ENCODE assay signal across 10 mouse cellular contexts in genomic region chr1:60954759-60955158, GRCm38 (mm10). TPM values are rescaled to one million over a fixed set of nuclear protein-coding genes. Genes with fewer than 3 reads are reported as not detected.
A peak's percentile ranks its signal among the peaks of the same experiment; 100 is the strongest.
DNase-seq lines count a peak whose midpoint lies in the region; ATAC-seq lines count a peak whose summit lies in the region.
"Had no signal": no experiment of that assay in that cellular context is flagged by ENCODE, and none has a peak within 500 bp of the region (broad histone marks: within the 10 kb centered on the region; RNA-seq: fewer than 3 reads in every experiment).

No protein-coding gene starts in this region.

- no peak overlapping the region for H3K4me2 ChIP-seq in midbrain, embryonic 14.5 days (ENCODE audit: low read length)
- H3K4me2 ChIP-seq in midbrain, embryonic 13.5 days (replicated peaks), result no peak overlapping the region
- H3K4me2 ChIP-seq in liver, embryonic 11.5 days, result no peak overlapping the region
- H3K4me2 ChIP-seq: limb, embryonic 12.5 days had no signal

- no peak overlapping the region for H3K27ac ChIP-seq in midbrain, embryonic 14.5 days (replicated peaks; ENCODE audit: low read depth, low read length)
- no peak overlapping the region for H3K27ac ChIP-seq in midbrain, embryonic 13.5 days
- no peak overlapping the region for H3K27ac ChIP-seq in liver, embryonic 11.5 days (ENCODE audit: low read depth, low read length)
- H3K27ac ChIP-seq: limb, embryonic 12.5 days had no signal

- intact Hi-C loops in gastrocnemius, postnatal 14 days (cut with DNase I; ENCODE audit: low total_unique reads), result loop anchor here (5.0 kb wide), 1 partner anchor 67 kb away; the partner anchor contains the start of gene Ctla4

- H3K9ac ChIP-seq in midbrain, embryonic 14.5 days (replicated peaks; ENCODE audit: low read length), result no peak overlapping the region
- no peak overlapping the region for H3K9ac ChIP-seq in midbrain, embryonic 13.5 days (replicated peaks)
- H3K9ac ChIP-seq in liver, embryonic 11.5 days (ENCODE audit: low read depth, low read length), result no peak overlapping the region
- H3K9ac ChIP-seq: limb, embryonic 12.5 days had no signal

- H3K9me3 ChIP-seq in midbrain, embryonic 14.5 days (ENCODE audit: control insufficient read depth, low read length), result no peaks in the 10 kb centered on the region
- no peaks in the 10 kb centered on the region for H3K9me3 ChIP-seq in midbrain, embryonic 13.5 days
- no peaks in the 10 kb centered on the region for H3K9me3 ChIP-seq in liver, embryonic 11.5 days (ENCODE audit: control insufficient read depth, low read length)
- H3K9me3 ChIP-seq: limb, embryonic 12.5 days had no signal

- no peaks in the 10 kb centered on the region for H3K4me1 ChIP-seq in midbrain, embryonic 14.5 days (ENCODE audit: control insufficient read depth, insufficient read depth, low read length)
- no peaks in the 10 kb centered on the region for H3K4me1 ChIP-seq in midbrain, embryonic 13.5 days (replicated peaks)
- H3K4me1 ChIP-seq in liver, embryonic 11.5 days (replicated peaks; ENCODE audit: control insufficient read depth, insufficient read depth, low read length), result no peaks in the 10 kb centered on the region

- DNase-seq in gastrocnemius, postnatal 10 days, result peak; percentile 20
- no peak for DNase-seq in gastrocnemius, postnatal 14 days
- peak; percentile 39 for DNase-seq in midbrain, embryonic 14.5 days
- DNase-seq in forelimb bud, embryonic 11.5 days (ENCODE audit: low read depth, low spot score), result peak; percentile 20
- DNase-seq in thymus, postnatal 25 days, result peak; percentile 25
- no peak for DNase-seq in c-Kit-positive CD71-positive TER-119-positive erythroid progenitor cells, embryonic 14.5 days (ENCODE audit: low spot score)
- no peak for DNase-seq in liver, embryonic 11.5 days (ENCODE audit: low spot score)

- no peak overlapping the region for H3K4me3 ChIP-seq in midbrain, embryonic 14.5 days (replicated peaks; ENCODE audit: low read depth, low read length)
- no peak overlapping the region for H3K4me3 ChIP-seq in midbrain, embryonic 13.5 days (replicated peaks)
- H3K4me3 ChIP-seq in liver, embryonic 11.5 days (ENCODE audit: low read depth, low read length), result no peak overlapping the region
- H3K4me3 ChIP-seq: erythroblast, embryonic 14.5 days; limb, embryonic 12.5 days had no signal

- ATAC-seq in midbrain, embryonic 14.5 days (ENCODE audit: low FRiP score, low TSS enrichment), result no peak
- ATAC-seq in midbrain, embryonic 13.5 days, result no peak
- no peak for ATAC-seq in liver, embryonic 11.5 days (replicated peaks; ENCODE audit: low FRiP score)

- 75% methylated on average over 2 of the region's 2 CpGs for WGBS in midbrain, embryonic 14.5 days
- 67% methylated on average over 2 of the region's 2 CpGs for WGBS in midbrain, embryonic 13.5 days
- WGBS in liver, embryonic 11.5 days, result 53% methylated on average over 2 of the region's 2 CpGs

- no peaks in the 10 kb centered on the region for H3K36me3 ChIP-seq in midbrain, embryonic 14.5 days (ENCODE audit: control insufficient read depth, insufficient read depth, low read length)
- H3K36me3 ChIP-seq in midbrain, embryonic 13.5 days, result no peaks in the 10 kb centered on the region
- no peaks in the 10 kb centered on the region for H3K36me3 ChIP-seq in liver, embryonic 11.5 days (ENCODE audit: control insufficient read depth, insufficient read depth, low read length)
- H3K36me3 ChIP-seq: limb, embryonic 12.5 days had no signal

- H3K27me3 ChIP-seq in midbrain, embryonic 14.5 days (ENCODE audit: control insufficient read depth, insufficient read depth, low read length), result no peaks in the 10 kb centered on the region
- H3K27me3 ChIP-seq in midbrain, embryonic 13.5 days, result no peaks in the 10 kb centered on the region
- H3K27me3 ChIP-seq in liver, embryonic 11.5 days (replicated peaks; ENCODE audit: control insufficient read depth, insufficient read depth, low read length), result no peaks in the 10 kb centered on the region
- H3K27me3 ChIP-seq: limb, embryonic 12.5 days had no signal

RNA-seq across cellular contexts. Expression of gene Icos, which starts 23.0 kb away (rescaled TPM):
- under 1 TPM; 0.07 to 0.12 TPM for total RNA-seq in gastrocnemius, postnatal 10 days (2021)
- total RNA-seq in gastrocnemius, postnatal 14 days (2021), result under 1 TPM; 0.11 to 0.31 TPM
- not detected in 2 replicates for polyA plus RNA-seq in midbrain, embryonic 14.5 days (2014; fragmentation: Nextera tagmentation; extraction: Ambion mirVana)
- 0.09 TPM in 1 of 2 replicates, not detected in the other for polyA plus RNA-seq in midbrain, embryonic 13.5 days (2015; fragmentation: Nextera tagmentation; extraction: Ambion mirVana)
- 0.32 and 0.73 TPM in 2 replicates for polyA plus RNA-seq in liver, embryonic 11.5 days (2014; fragmentation: Nextera tagmentation; extraction: Ambion mirVana)
- polyA plus RNA-seq: erythroblast, embryonic 14.5 days had no signal

Comparison
In these comparisons a context has a peak if more than half of its experiments do, and no peak if none do; other contexts are left out.
1. DNase-seq: peak in gastrocnemius, postnatal 10 days (single experiment), midbrain, embryonic 14.5 days (single experiment), forelimb bud, embryonic 11.5 days (single experiment) and thymus, postnatal 25 days (single experiment); none in gastrocnemius, postnatal 14 days (single experiment), c-Kit-positive CD71-positive TER-119-positive erythroid progenitor cells, embryonic 14.5 days (single experiment) and liver, embryonic 11.5 days (single experiment).